Mouse (Mus musculus): Measurements from ENCODE around the gene Ccdc58. TPM values are rescaled to one million over a fixed set of nuclear protein-coding genes. Genes with fewer than 3 reads are reported as not detected.
"Not testable (repeated sequence)": the region's sequence is repeated elsewhere in the genome, so short reads cannot be mapped to it uniquely, and the experiment has no call there.

Gene Ccdc58
- total RNA-seq, 2 experiments from 2014 or later: 25.4 to 30.2 TPM

- no peak for DNase-seq (ENCODE audit: low spot score)
These were observed 1.0 kb downstream of the Ccdc58 start for GRCm38 (mm10) chr16:36072410-36073011.

GRCm38 (mm10) chr16:36074772-36075171, 3.3 kb downstream of the Ccdc58 start:
- DNase-seq (ENCODE audit: low spot score): no peak

DNA sequence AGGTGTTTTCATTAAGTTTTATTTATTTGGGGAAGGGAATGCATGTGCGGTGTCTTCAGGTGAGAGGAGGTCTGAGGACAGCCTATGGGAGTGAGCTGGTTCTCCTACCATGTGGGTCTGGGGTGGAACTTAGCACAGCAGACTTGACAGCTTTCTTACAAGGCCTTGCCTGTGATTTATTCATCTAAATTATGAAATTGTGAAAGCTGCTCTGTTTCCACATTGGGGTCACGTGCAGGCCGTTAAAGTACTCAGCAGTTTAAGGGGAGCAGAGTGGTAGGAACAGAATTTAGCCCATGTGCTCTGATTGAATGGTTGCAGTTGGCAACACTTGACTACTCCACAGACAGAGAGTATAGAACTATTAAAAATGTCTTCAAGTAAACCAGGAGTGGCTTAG, 8.4 kb downstream of the Ccdc58 start:
- no peak for DNase-seq (ENCODE audit: low spot score)

DNA sequence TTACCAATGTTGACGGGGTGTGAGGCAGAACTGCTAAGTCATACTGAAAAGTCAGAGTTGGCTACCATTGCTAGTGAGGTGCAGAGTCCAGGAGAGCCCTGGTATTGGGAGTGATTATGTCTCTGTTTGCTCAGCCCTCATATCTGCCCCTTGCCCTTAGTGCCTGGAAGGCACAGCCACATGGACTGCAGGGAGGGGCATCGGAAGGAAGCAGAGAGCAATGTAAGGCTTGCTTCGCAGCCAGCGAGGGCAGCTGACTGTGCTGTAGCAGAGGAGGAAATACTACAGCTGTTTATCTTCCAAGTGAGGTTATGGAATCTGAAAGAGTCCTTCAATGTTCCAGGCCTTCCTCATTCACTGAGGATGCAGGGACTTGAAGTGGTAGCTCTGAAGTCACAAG, 16.4 kb downstream of the Ccdc58 start:
- DNase-seq (ENCODE audit: low spot score): no peak

GRCm38 (mm10) chr16:36089065-36089464, 17.6 kb downstream of the Ccdc58 start:
- DNase-seq (ENCODE audit: low spot score): no peak

DNA sequence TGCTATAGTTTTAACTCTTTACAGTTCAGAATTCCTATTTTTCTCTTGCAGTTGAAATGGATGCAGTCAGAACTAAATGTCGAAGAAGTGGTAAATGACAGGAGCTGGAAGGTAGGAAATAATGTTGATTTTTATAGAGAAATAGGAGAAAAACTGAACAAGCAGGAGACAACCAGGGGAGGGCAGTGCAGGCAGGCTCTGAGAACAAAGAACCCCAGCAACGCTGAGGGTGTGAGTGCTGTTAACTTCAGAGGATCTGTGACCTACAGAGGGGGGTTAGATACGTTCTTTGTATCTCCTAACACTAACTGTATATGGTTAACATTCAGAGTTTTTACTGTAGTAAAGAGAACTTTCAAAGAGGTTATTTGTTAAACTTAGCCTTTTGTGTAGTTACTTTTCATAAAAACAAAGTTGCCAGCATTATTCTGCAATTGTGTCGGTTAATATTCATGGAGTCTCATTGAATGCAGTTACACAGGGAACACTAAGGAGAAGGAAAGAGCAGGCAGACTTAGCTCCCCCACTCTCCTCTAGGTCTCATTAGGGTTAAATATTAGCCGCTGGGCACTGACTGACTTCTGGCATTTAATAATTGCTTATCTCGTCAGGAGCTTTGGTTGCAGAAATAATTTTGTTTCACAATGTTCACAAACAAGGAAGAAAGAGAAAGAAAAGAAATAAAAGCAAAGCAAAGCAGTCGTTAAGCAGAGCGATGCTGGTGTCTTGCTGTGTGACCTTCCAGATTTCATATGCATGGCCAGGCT, 18.5 kb downstream of the Ccdc58 start:
- no peak for DNase-seq (ENCODE audit: low spot score)

DNA sequence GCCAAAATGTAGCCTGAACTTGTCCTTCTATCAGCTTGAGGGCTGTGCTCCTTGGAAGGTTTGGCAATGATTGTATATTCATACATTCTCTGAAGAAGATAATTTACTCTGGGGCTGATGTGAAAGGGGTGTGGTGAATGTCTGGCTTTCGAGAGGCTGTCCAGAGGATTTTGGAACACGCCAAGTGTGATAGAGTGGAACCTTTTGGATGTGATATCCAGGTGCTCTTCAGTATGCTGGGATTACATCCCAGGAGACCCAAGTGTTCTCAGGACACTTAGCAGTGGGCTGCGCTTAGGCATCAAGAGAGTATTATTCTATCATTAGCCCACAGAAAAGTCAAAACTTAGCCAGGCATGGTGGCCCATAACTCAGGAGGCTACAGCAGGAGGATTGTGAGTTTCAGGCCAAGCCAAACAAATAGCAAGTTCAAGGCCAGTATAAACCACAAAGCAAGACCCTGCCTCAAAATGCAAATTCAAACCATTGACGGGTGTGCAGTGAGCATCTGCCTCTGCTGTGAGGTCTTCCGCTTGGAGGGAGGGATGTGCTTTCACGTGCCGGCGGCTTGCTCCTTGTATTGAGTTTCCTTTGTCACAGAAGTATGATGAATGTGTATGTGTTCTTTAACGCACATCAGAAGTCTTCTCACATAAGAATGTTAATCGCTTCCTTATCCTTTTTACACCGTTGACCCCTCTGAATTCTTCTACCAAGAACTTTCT, 19.5 kb downstream of the Ccdc58 start:
- no peak for DNase-seq (ENCODE audit: low spot score)

GRCm38 (mm10) chr16:36094079-36094478, 22.6 kb downstream of the Ccdc58 start:
- no peak for DNase-seq (ENCODE audit: low spot score)

GRCm38 (mm10) chr16:36097813-36098499, 26.5 kb downstream of the Ccdc58 start:
- not testable (repeated sequence) for DNase-seq (ENCODE audit: low spot score)

DNA sequence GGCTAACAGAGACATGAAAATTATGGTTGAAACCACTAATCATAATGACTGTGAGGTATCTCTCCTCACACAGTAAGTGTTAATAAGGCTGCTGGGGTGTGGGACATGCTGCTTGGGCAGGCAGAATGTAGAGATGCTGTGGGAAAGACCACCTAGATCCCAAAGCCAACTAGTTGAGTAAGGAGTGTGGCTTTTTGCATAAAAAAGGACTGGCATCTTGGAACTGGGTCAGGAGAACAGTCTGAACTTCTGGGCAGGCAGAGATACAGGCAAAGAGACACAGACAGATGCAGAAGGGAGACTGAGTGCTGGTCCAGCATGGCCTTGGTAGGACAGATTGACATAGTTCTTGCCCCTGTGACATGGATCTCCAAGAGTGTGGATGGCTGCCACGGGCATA, 30.0 kb downstream of the Ccdc58 start:
- DNase-seq (ENCODE audit: low spot score): no peak

GRCm38 (mm10) chr16:36102211-36102610, 30.7 kb downstream of the Ccdc58 start:
- DNase-seq (ENCODE audit: low spot score): no peak

GRCm38 (mm10) chr16:36111486-36111885, 40.0 kb downstream of the Ccdc58 start:
- not testable (repeated sequence) for DNase-seq (ENCODE audit: low spot score)

- DNase-seq (ENCODE audit: low spot score): not testable (repeated sequence)
These were observed 44.3 kb downstream of the Ccdc58 start for GRCm38 (mm10) chr16:36115751-36116150.

- DNase-seq (ENCODE audit: low spot score): no peak
These were observed 56.6 kb downstream of the Ccdc58 start for GRCm38 (mm10) chr16:36128092-36128491.

DNA sequence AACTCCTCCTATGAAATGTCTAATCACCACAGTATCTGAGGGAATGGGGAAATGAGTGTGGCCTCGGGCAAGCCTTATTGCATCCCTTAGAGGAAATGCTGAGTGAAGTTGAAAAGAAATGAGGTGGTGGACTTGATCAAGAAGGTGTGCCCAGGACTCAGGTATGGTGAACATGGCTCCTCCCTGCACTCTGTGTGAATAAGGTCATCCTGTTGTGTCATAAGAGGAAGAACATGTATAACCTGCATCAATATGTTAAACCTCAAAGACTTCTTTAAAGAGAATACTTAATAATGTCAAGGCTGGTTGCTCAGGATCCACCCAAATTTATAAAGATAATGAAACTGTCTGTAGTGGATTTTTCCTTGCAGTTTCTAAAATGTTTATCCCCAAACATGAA, 59.7 kb downstream of the Ccdc58 start, which contains the start of gene Csta1:
TSS of gene Csta1 (minus strand) at position 101 of the 400 bp plus-strand sequence.
- DNase-seq (ENCODE audit: low spot score): no peak

GRCm38 (mm10) chr16:36138201-36138600, 66.7 kb downstream of the Ccdc58 start:
- no peak for DNase-seq (ENCODE audit: low spot score)

Other genes starting within 250 kb of the Ccdc58 start
- 1 to 10 TPM; 2.1 to 3.5 TPM for gene Parp14, start 200.1 kb upstream of the Ccdc58 start, total RNA-seq (2021)
- 1 to 10 TPM; 3.1 to 5.0 TPM for gene Parp9, start 133.2 kb upstream of the Ccdc58 start, total RNA-seq (2021)
- 1 to 10 TPM; 4.3 to 5.1 TPM for gene Dtx3l, start 132.5 kb upstream of the Ccdc58 start, total RNA-seq (2021)
- gene Kpna1, start 92.9 kb upstream of the Ccdc58 start, total RNA-seq (2021): 100 to 1,000 TPM; 188 to 197 TPM
- gene Wdr5b, start 30.5 kb upstream of the Ccdc58 start, total RNA-seq (2021): 1 to 10 TPM; 2.2 to 2.4 TPM
- 100 to 1,000 TPM; 118 to 126 TPM for gene Fam162a, start 91 bp upstream of the Ccdc58 start, total RNA-seq (2021)
- gene Csta1, start 59.6 kb downstream of the Ccdc58 start, total RNA-seq (2021): not detected
- not detected for gene Stfa2l1, start 85.1 kb downstream of the Ccdc58 start, total RNA-seq (2021)
- not detected for gene Gm5483, start 112.5 kb downstream of the Ccdc58 start, total RNA-seq (2021)
- gene Gm5416, start 138.7 kb downstream of the Ccdc58 start, total RNA-seq (2021): not detected
- not detected for gene 2010005H15Rik, start 149.8 kb downstream of the Ccdc58 start, total RNA-seq (2021)
- gene Stfa1, start 205.3 kb downstream of the Ccdc58 start, total RNA-seq (2021): not detected

Measured in gastrocnemius, adult 18-20 months (tissue).